ENCODE assay signal across 8 mouse cellular contexts in genomic region chr10:20285289-20285975, GRCm38 (mm10). TPM values are rescaled to one million over a fixed set of nuclear protein-coding genes. Genes with fewer than 3 reads are reported as not detected.
A peak's percentile ranks its signal among the peaks of the same experiment; 100 is the strongest.
DNase-seq lines count a peak whose midpoint lies in the region; ATAC-seq and TF ChIP-seq lines count a peak whose summit lies in the region.

No protein-coding gene starts in this region.

- no peak overlapping the region for H3K4me3 ChIP-seq in forebrain, embryonic 13.5 days
- H3K4me3 ChIP-seq in hindbrain, embryonic 11.5 days (ENCODE audit: low read depth, low read length), result no peak overlapping the region
- H3K4me3 ChIP-seq in stomach, postnatal 0 days (ENCODE audit: low read depth, low read length), result no peak overlapping the region

- H3K27me3 ChIP-seq in forebrain, embryonic 13.5 days, result no peaks in the 10 kb centered on the region
- H3K27me3 ChIP-seq in hindbrain, embryonic 11.5 days (ENCODE audit: control insufficient read depth, insufficient read depth, low read length), result no peaks in the 10 kb centered on the region
- H3K27me3 ChIP-seq in stomach, postnatal 0 days (ENCODE audit: control insufficient read depth, insufficient read depth, low read length), result no peaks in the 10 kb centered on the region

- H3K27ac ChIP-seq in forebrain, embryonic 13.5 days, result peak overlapping the region; percentile 82
- H3K27ac ChIP-seq in hindbrain, embryonic 11.5 days (ENCODE audit: low read depth, low read length), result peak overlapping the region; percentile 95
- H3K27ac ChIP-seq in stomach, postnatal 0 days (replicated peaks), result no peak overlapping the region

- no peaks in the 10 kb centered on the region for H3K36me3 ChIP-seq in forebrain, embryonic 13.5 days (ENCODE audit: poor library complexity, severe bottlenecking)
- H3K36me3 ChIP-seq in hindbrain, embryonic 11.5 days (ENCODE audit: control insufficient read depth, insufficient read depth, low read length), result no peaks in the 10 kb centered on the region
- no peaks in the 10 kb centered on the region for H3K36me3 ChIP-seq in stomach, postnatal 0 days (ENCODE audit: control insufficient read depth, insufficient read depth, low read length)

- peak overlapping the region; percentile 50 for H3K9ac ChIP-seq in forebrain, embryonic 13.5 days
- peak overlapping the region; percentile 47; the same call in 1 of the 2 replicates for H3K9ac ChIP-seq in hindbrain, embryonic 11.5 days (ENCODE audit: low read depth, low read length)
- H3K9ac ChIP-seq in stomach, postnatal 0 days (ENCODE audit: low read length), result no peak overlapping the region

- peak; percentile 19 for DNase-seq in cerebellum, adult 18-20 months
- DNase-seq in cerebellum, adult 9-10 months, result no peak
- DNase-seq in hindbrain, embryonic 11.5 days (ENCODE audit: low spot score), result peak; percentile 83
- DNase-seq in layer of hippocampus, adult 9-11 months, result peak; percentile 90
- DNase-seq in lung, postnatal 4 days, result peak; percentile 31 to 39
- peak; percentile 59 for DNase-seq in stomach, postnatal 0 days (ENCODE audit: low spot score)
- no peak for DNase-seq in urinary bladder, postnatal 10 days (ENCODE audit: low spot score)

- TF ChIP-seq EP300 in stomach, postnatal 0 days (optimal IDR thresholded peaks at IDR 0.05), result no peak

- peak overlapping the region; percentile 38 for H3K4me2 ChIP-seq in forebrain, embryonic 13.5 days
- H3K4me2 ChIP-seq in hindbrain, embryonic 11.5 days (replicated peaks; ENCODE audit: low read depth, low read length), result peak overlapping the region; percentile 27; the same call in 1 of the 2 replicates
- H3K4me2 ChIP-seq in stomach, postnatal 0 days (replicated peaks; ENCODE audit: low read depth), result no peak overlapping the region

- peak; percentile 90 for ATAC-seq in forebrain, embryonic 13.5 days
- peak; percentile 95 for ATAC-seq in hindbrain, embryonic 11.5 days (ENCODE audit: low FRiP score)
- ATAC-seq in stomach, postnatal 0 days (ENCODE audit: low FRiP score, low TSS enrichment), result peak; percentile 92

- H3K9me3 ChIP-seq in forebrain, embryonic 13.5 days (replicated peaks), result no peaks in the 10 kb centered on the region
- no peaks in the 10 kb centered on the region for H3K9me3 ChIP-seq in hindbrain, embryonic 11.5 days (ENCODE audit: control insufficient read depth, low read length)
- H3K9me3 ChIP-seq in stomach, postnatal 0 days (ENCODE audit: control insufficient read depth, low read length), result no peaks in the 10 kb centered on the region

- no peak for TF ChIP-seq CTCF in stomach, postnatal 0 days (IDR thresholded peaks at IDR 0.05; ENCODE audit: low read depth)

- WGBS in forebrain, embryonic 13.5 days, result 3% methylated on average over 10 of the region's 10 CpGs
- WGBS in hindbrain, embryonic 11.5 days, result 13% methylated on average over 10 of the region's 10 CpGs
- WGBS in stomach, postnatal 0 days, result 18% methylated on average over 10 of the region's 10 CpGs

- peaks cover 28% of the 10 kb centered on the region for H3K4me1 ChIP-seq in forebrain, embryonic 13.5 days
- peaks cover 12% of the 10 kb centered on the region for H3K4me1 ChIP-seq in hindbrain, embryonic 11.5 days (replicated peaks; ENCODE audit: control insufficient read depth, insufficient read depth, low read length)
- no peaks in the 10 kb centered on the region; the same call in 1 of the 2 replicates for H3K4me1 ChIP-seq in stomach, postnatal 0 days (replicated peaks; ENCODE audit: control insufficient read depth, insufficient read depth)

RNA-seq across cellular contexts. Expression of gene Bclaf1, which starts 26.8 kb away (rescaled TPM):
- polyA plus RNA-seq in forebrain, embryonic 13.5 days (2015; fragmentation: Nextera tagmentation; extraction: Ambion mirVana), result 152 and 170 TPM in 2 replicates
- polyA plus RNA-seq in hindbrain, embryonic 11.5 days (2014; fragmentation: Nextera tagmentation; extraction: Ambion mirVana), result 177 and 181 TPM in 2 replicates
- 36.7 and 39.4 TPM in 2 replicates for polyA plus RNA-seq in stomach, postnatal 0 days (2015; fragmentation: Nextera tagmentation; extraction: Ambion mirVana)

Comparison
In these comparisons a context has a peak if more than half of its experiments do, and no peak if none do; other contexts are left out.
1. DNase-seq: peak in cerebellum, adult 18-20 months (2 of 2), hindbrain, embryonic 11.5 days (single experiment), layer of hippocampus, adult 9-11 months (single experiment), lung, postnatal 4 days (2 of 2) and stomach, postnatal 0 days (single experiment); none in cerebellum, adult 9-10 months (single experiment) and urinary bladder, postnatal 10 days (single experiment).
2. Peak in every context shown above with its lines, with median percentiles within 50 percentile points of each other: ATAC-seq.